In the genomic region with DNA sequence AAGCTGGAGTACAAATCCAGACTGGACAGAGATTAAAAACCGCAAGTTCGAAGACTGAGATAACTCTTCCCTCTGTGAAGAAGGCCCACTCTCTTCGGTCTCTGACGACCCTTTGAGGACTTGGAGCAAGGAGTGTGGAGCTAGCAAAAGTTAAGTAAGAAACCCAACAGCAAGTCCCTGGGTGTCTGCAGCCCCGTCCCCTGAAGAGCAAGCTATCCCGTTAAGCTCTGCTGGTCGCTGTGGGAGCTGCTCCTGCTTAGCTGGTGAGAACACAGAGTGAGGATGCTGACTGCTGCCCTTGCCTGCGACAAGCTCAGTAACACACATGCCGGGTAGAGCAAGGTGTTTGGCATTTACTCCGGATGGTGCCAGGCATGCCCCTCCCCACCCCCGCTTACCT, we compare ENCODE assay signal across 24 mouse cellular contexts.
DNase-seq lines count a peak whose midpoint lies in the region; ATAC-seq and TF ChIP-seq lines count a peak whose summit lies in the region.
"Had no signal": no experiment of that assay in that cellular context is flagged by ENCODE, and none has a peak within 500 bp of the region (broad histone marks: within the 10 kb centered on the region; RNA-seq: fewer than 3 reads in every experiment).

No protein-coding gene starts in this region.

- H3K9ac ChIP-seq in kidney, embryonic 14.5 days (ENCODE audit: low read depth, low read length): no peak overlapping the region
- H3K9ac ChIP-seq in kidney, postnatal 0 days (ENCODE audit: low read depth, low read length): no peak overlapping the region
- H3K9ac ChIP-seq: embryonic facial prominence, embryonic 12.5 days; embryonic facial prominence, embryonic 15.5 days; forebrain, embryonic 13.5 days; heart, embryonic 13.5 days; hindbrain, embryonic 14.5 days had no signal

- no peak for TF ChIP-seq POLR2A in kidney, adult 2 months (IDR thresholded peaks at IDR 0.05; ENCODE audit: low read depth, low read length)

- DNase-seq in kidney, adult 2 months: no peak
- no peak for DNase-seq in kidney, postnatal 0 days (ENCODE audit: low spot score)
- no peak for DNase-seq in kidney, postnatal 10 days
- no peak for DNase-seq in Patski (ENCODE audit: low read depth, low spot score)
- no peak for DNase-seq in cerebellum, adult 11 months
- DNase-seq: adrenal gland, postnatal 10 days; adrenal gland, postnatal 36 days; cerebellum, adult 2 months; cerebellum, adult 9-11 months; cerebellum, postnatal 25 days; gastrocnemius, postnatal 10 days; gastrocnemius, postnatal 36 days; heart, adult 2 months; heart, postnatal 14 days; heart, postnatal 4 days had no signal

- no peak; the same call in 1 of the 2 replicates for ATAC-seq in kidney, embryonic 14.5 days (ENCODE audit: low FRiP score, low TSS enrichment)
- ATAC-seq in kidney, postnatal 0 days (replicated peaks; ENCODE audit: low FRiP score, low read depth): no peak
- ATAC-seq in Patski: peak; percentile 37
- ATAC-seq: CD4-positive, CD25-positive, alpha-beta regulatory T cell, adult 4 months; hindbrain, postnatal 0 days had no signal

- H3K36me3 ChIP-seq in kidney, adult 2 months (ENCODE audit: control insufficient read depth, insufficient read depth, low read length): no peaks in the 10 kb centered on the region
- no peaks in the 10 kb centered on the region for H3K36me3 ChIP-seq in kidney, embryonic 14.5 days (ENCODE audit: control insufficient read depth, insufficient read depth, low read length)
- no peaks in the 10 kb centered on the region for H3K36me3 ChIP-seq in kidney, postnatal 0 days (ENCODE audit: insufficient read depth, low read length)
- H3K36me3 ChIP-seq: embryonic facial prominence, embryonic 12.5 days; embryonic facial prominence, embryonic 15.5 days; heart, embryonic 10.5 days; heart, embryonic 13.5 days had no signal

- no peak for TF ChIP-seq CTCF in kidney, adult 2 months (conservative IDR thresholded peaks at IDR 0.05; ENCODE audit: insufficient read depth, insufficient read length, low read depth, low read length)
- no peak for TF ChIP-seq CTCF in kidney, postnatal 0 days (IDR thresholded peaks at IDR 0.05; ENCODE audit: low read depth)
- no peak for TF ChIP-seq CTCF in Patski (IDR thresholded peaks at IDR 0.05)

- 30% methylated on average over 11 of the region's 11 CpGs for WGBS in kidney, adult 2 months
- 61% methylated on average over 11 of the region's 11 CpGs for WGBS in kidney, embryonic 14.5 days
- WGBS in kidney, postnatal 0 days: 65% methylated on average over 11 of the region's 11 CpGs

- CTCF ChIA-PET in Patski (lab: Charles Lee): interaction anchor here (0.6 to 1.2 kb wide), 3 partner anchors 23 to 457 kb away, joined by 3 to 4 read pairs (median 3); no protein-coding TSS in a partner anchor

- H3K4me1 ChIP-seq in kidney, adult 2 months (ENCODE audit: control insufficient read depth, insufficient read depth, low read length): peaks cover 12% of the 10 kb centered on the region; the same call in 1 of the 2 replicates
- no peaks in the 10 kb centered on the region for H3K4me1 ChIP-seq in kidney, embryonic 14.5 days (ENCODE audit: control insufficient read depth, insufficient read depth, low read length)
- H3K4me1 ChIP-seq in kidney, postnatal 0 days (replicated peaks; ENCODE audit: insufficient read depth, low read length): no peaks in the 10 kb centered on the region
- H3K4me1 ChIP-seq: embryonic facial prominence, embryonic 12.5 days; heart, embryonic 10.5 days had no signal

- POLR2A ChIA-PET in Patski (lab: Charles Lee): no interaction called here

- no peak overlapping the region for H3K4me2 ChIP-seq in kidney, embryonic 14.5 days (replicated peaks; ENCODE audit: low read depth, low read length)
- H3K4me2 ChIP-seq in kidney, postnatal 0 days (ENCODE audit: low read length): no peak overlapping the region
- H3K4me2 ChIP-seq: embryonic facial prominence, embryonic 12.5 days; embryonic facial prominence, embryonic 15.5 days; forebrain, embryonic 13.5 days; heart, embryonic 13.5 days; hindbrain, embryonic 14.5 days had no signal

- H3K4me3 ChIP-seq in kidney, adult 2 months (ENCODE audit: insufficient read depth, low read depth, low read length): no peak overlapping the region
- no peak overlapping the region for H3K4me3 ChIP-seq in kidney, embryonic 14.5 days (ENCODE audit: low read length)
- no peak overlapping the region for H3K4me3 ChIP-seq in kidney, postnatal 0 days (replicated peaks; ENCODE audit: low read depth, low read length)
- H3K4me3 ChIP-seq: embryonic facial prominence, embryonic 12.5 days; embryonic facial prominence, embryonic 15.5 days; forebrain, embryonic 13.5 days; heart, adult 2 months; heart, embryonic 10.5 days; heart, embryonic 13.5 days had no signal

- no peaks in the 10 kb centered on the region for H3K27me3 ChIP-seq in kidney, adult 2 months (replicated peaks; ENCODE audit: control insufficient read depth, insufficient read depth, low read length)
- no peaks in the 10 kb centered on the region for H3K27me3 ChIP-seq in kidney, embryonic 14.5 days (ENCODE audit: control insufficient read depth, insufficient read depth, low read length)
- H3K27me3 ChIP-seq in kidney, postnatal 0 days (ENCODE audit: insufficient read depth, low read length): no peaks in the 10 kb centered on the region
- H3K27me3 ChIP-seq in Patski: no peaks in the 10 kb centered on the region

- H3K9me3 ChIP-seq in kidney, embryonic 14.5 days (ENCODE audit: control insufficient read depth, low read length): no peaks in the 10 kb centered on the region
- no peaks in the 10 kb centered on the region for H3K9me3 ChIP-seq in kidney, postnatal 0 days (replicated peaks; ENCODE audit: low read length)
- H3K9me3 ChIP-seq: embryonic facial prominence, embryonic 12.5 days; embryonic facial prominence, embryonic 15.5 days; forebrain, embryonic 13.5 days; heart, embryonic 10.5 days; heart, embryonic 13.5 days had no signal

- in situ Hi-C loops in Patski (cut with MboI; ENCODE audit: low pct_unique_long_range_greater_than_20kb): loop anchor here (5.0 kb wide), 1 partner anchor 71 kb away; no protein-coding TSS in a partner anchor

- H3K27ac ChIP-seq in kidney, adult 2 months (ENCODE audit: insufficient read depth, low read depth, low read length): peak overlapping the region; percentile 46; the same call in 1 of the 2 replicates
- H3K27ac ChIP-seq in kidney, embryonic 14.5 days (ENCODE audit: low read depth, low read length): no peak overlapping the region
- peak overlapping the region; percentile 57; the same call in 1 of the 2 replicates for H3K27ac ChIP-seq in kidney, postnatal 0 days
- H3K27ac ChIP-seq: embryonic facial prominence, embryonic 12.5 days; embryonic facial prominence, embryonic 15.5 days; heart, adult 2 months; heart, embryonic 10.5 days; heart, embryonic 13.5 days; hindbrain, embryonic 14.5 days; hindbrain, postnatal 0 days had no signal
